Mouse (Mus musculus) inflammation-experienced regulatory T-cells, adult 6 months (primary cell): ENCODE results near the gene Gbx2. TPM values are rescaled to one million over a fixed set of nuclear protein-coding genes. Genes with fewer than 3 reads are reported as not detected.

Experiments
- ATAC-seq: one replicate; pipeline ENCODE4 v1.8.0; 2017
- polyA plus RNA-seq, 3 experiments: library from polyadenylated mRNA; unstranded; fragments of 100-300 nt; shearing (Covaris generic); gene quantifications; one replicate each; pipeline ENCODE4 v1.2.1; 2017

Gbx2 gene
- not detected for polyA plus RNA-seq

GRCm38 (mm10) chr1:89931120-89931519 is at the start of gene Gbx2:
Gene Gbx2, minus strand, starts transcription at chr1:89931179.
- ATAC-seq = no peak

GRCm38 (mm10) chr1:89977261-89977660 is 46.3 kb upstream of the Gbx2 start:
- no peak for ATAC-seq

GRCm38 (mm10) chr1:89976411-89976810 is 45.4 kb upstream of the Gbx2 start:
- ATAC-seq = no peak

GRCm38 (mm10) chr1:89974541-89974940 is 43.6 kb upstream of the Gbx2 start:
- no peak for ATAC-seq

GRCm38 (mm10) chr1:89971848-89972247 is 40.9 kb upstream of the Gbx2 start:
- no peak for ATAC-seq

GRCm38 (mm10) chr1:89969714-89970110 is 38.7 kb upstream of the Gbx2 start:
- ATAC-seq = no peak

- ATAC-seq = no peak
Observed at GRCm38 (mm10) chr1:89969072-89969713, 38.2 kb upstream of the Gbx2 start.

- no peak for ATAC-seq
Observed at GRCm38 (mm10) chr1:89968111-89968851, 37.3 kb upstream of the Gbx2 start.

- no peak for ATAC-seq
Observed at GRCm38 (mm10) chr1:89967585-89967984, 36.6 kb upstream of the Gbx2 start.

GRCm38 (mm10) chr1:89964426-89964825 is 33.4 kb upstream of the Gbx2 start:
- ATAC-seq = no peak

GRCm38 (mm10) chr1:89963296-89963695 is 32.3 kb upstream of the Gbx2 start:
- ATAC-seq = no peak

- no peak for ATAC-seq
Observed at GRCm38 (mm10) chr1:89962092-89962491, 31.1 kb upstream of the Gbx2 start.

- no peak for ATAC-seq
Observed at GRCm38 (mm10) chr1:89959393-89959792, 28.4 kb upstream of the Gbx2 start.

GRCm38 (mm10) chr1:89943202-89943601 is 12.2 kb upstream of the Gbx2 start:
- no peak for ATAC-seq

GRCm38 (mm10) chr1:89942395-89942976 is 11.5 kb upstream of the Gbx2 start:
- ATAC-seq = no peak

- no peak for ATAC-seq
Observed at GRCm38 (mm10) chr1:89941701-89942381, 10.9 kb upstream of the Gbx2 start.

GRCm38 (mm10) chr1:89940961-89941524 is 10.1 kb upstream of the Gbx2 start:
- no peak for ATAC-seq

- no peak for ATAC-seq
Observed at GRCm38 (mm10) chr1:89939981-89940726, 9.2 kb upstream of the Gbx2 start.

GRCm38 (mm10) chr1:89939596-89939960 is 8.6 kb upstream of the Gbx2 start:
- ATAC-seq = no peak

- no peak for ATAC-seq
Observed at GRCm38 (mm10) chr1:89938884-89939595, 8.1 kb upstream of the Gbx2 start.

- no peak for ATAC-seq
Observed at GRCm38 (mm10) chr1:89935493-89936348, 4.7 kb upstream of the Gbx2 start.
